Mouse (Mus musculus): Measurements from ENCODE around the gene Gatad1.
"Not testable (repeated sequence)": the region's sequence is repeated elsewhere in the genome, so short reads cannot be mapped to it uniquely, and the experiment has no call there.

Gatad1 gene

GRCm38 (mm10) chr5:3657085-3657484 is at the start of gene Gatad1:
TSS of gene Gatad1 (minus strand) at chr5:3657185.
- in situ Hi-C loops (cut with MboI, MseI): no loop called here

- in situ Hi-C loops (cut with MboI, MseI): no loop called here
Observed at GRCm38 (mm10) chr5:3702180-3702579, 45.2 kb upstream of the Gatad1 start.

- in situ Hi-C loops (cut with MboI, MseI): no loop called here
Observed at GRCm38 (mm10) chr5:3700025-3700424, 43.0 kb upstream of the Gatad1 start.

GRCm38 (mm10) chr5:3696031-3696430 is 39.0 kb upstream of the Gatad1 start:
- in situ Hi-C loops (cut with MboI, MseI): no loop called here

GRCm38 (mm10) chr5:3695191-3695590 is 38.2 kb upstream of the Gatad1 start:
- in situ Hi-C loops (cut with MboI, MseI): no loop called here

GRCm38 (mm10) chr5:3692956-3693355 is 36.0 kb upstream of the Gatad1 start:
- in situ Hi-C loops (cut with MboI, MseI): no loop called here

GRCm38 (mm10) chr5:3691283-3691682 is 34.3 kb upstream of the Gatad1 start:
- in situ Hi-C loops (cut with MboI, MseI): no loop called here

- in situ Hi-C loops (cut with MboI, MseI): no loop called here
Observed at GRCm38 (mm10) chr5:3688298-3688697, 31.3 kb upstream of the Gatad1 start.

- in situ Hi-C loops (cut with MboI, MseI): no loop called here
Observed at GRCm38 (mm10) chr5:3669938-3670554, 13.1 kb upstream of the Gatad1 start.

- in situ Hi-C loops (cut with MboI, MseI): no loop called here
Observed at GRCm38 (mm10) chr5:3666585-3666984, 9.6 kb upstream of the Gatad1 start.

- in situ Hi-C loops (cut with MboI, MseI): no loop called here
Observed at GRCm38 (mm10) chr5:3665225-3665624, 8.2 kb upstream of the Gatad1 start.

- in situ Hi-C loops (cut with MboI, MseI): no loop called here
Observed at GRCm38 (mm10) chr5:3653801-3654200, 3.2 kb downstream of the Gatad1 start.

- in situ Hi-C loops (cut with MboI, MseI): not testable (repeated sequence)
Observed at GRCm38 (mm10) chr5:3652903-3653575, 3.9 kb downstream of the Gatad1 start.

GRCm38 (mm10) chr5:3651621-3652020 is 5.4 kb downstream of the Gatad1 start:
- in situ Hi-C loops (cut with MboI, MseI): no loop called here

- in situ Hi-C loops (cut with MboI, MseI): no loop called here
Observed at GRCm38 (mm10) chr5:3650881-3651280, 6.1 kb downstream of the Gatad1 start, which contains the start of gene Tmbim7. TSS of gene Tmbim7 (plus strand) at chr5:3651181.

- in situ Hi-C loops (cut with MboI, MseI): no loop called here
Observed at GRCm38 (mm10) chr5:3648849-3649210, 8.2 kb downstream of the Gatad1 start.

GRCm38 (mm10) chr5:3648206-3648848 is 8.7 kb downstream of the Gatad1 start:
- in situ Hi-C loops (cut with MboI, MseI): no loop called here

- in situ Hi-C loops (cut with MboI, MseI): no loop called here
Observed at GRCm38 (mm10) chr5:3647708-3648121, 9.3 kb downstream of the Gatad1 start.

- in situ Hi-C loops (cut with MboI, MseI): no loop called here
Observed at GRCm38 (mm10) chr5:3646991-3647707, 9.8 kb downstream of the Gatad1 start.

GRCm38 (mm10) chr5:3646539-3646938 is 10.4 kb downstream of the Gatad1 start:
- in situ Hi-C loops (cut with MboI, MseI): no loop called here

GRCm38 (mm10) chr5:3645326-3645725 is 11.7 kb downstream of the Gatad1 start:
- in situ Hi-C loops (cut with MboI, MseI): no loop called here

GRCm38 (mm10) chr5:3644621-3645020 is 12.4 kb downstream of the Gatad1 start:
- in situ Hi-C loops (cut with MboI, MseI): no loop called here

Data from T-helper 17 cell (primary cell).